Mouse (Mus musculus) limb, embryonic 14.5 days (tissue): Measurements from ENCODE around the gene 1810013L24Rik. TPM values are rescaled to one million over a fixed set of nuclear protein-coding genes. Genes with fewer than 3 reads are reported as not detected.
"Not testable (repeated sequence)": the region's sequence is repeated elsewhere in the genome, so short reads cannot be mapped to it uniquely, and the experiment has no call there.

Experiments
- ATAC-seq: fragments of 200-750 bp; cut with Nextera tagmentation; 2 replicates; pipeline ENCODE4 v1.8.0; 2017; ENCODE audit warnings: low read depth, moderate number of reproducible peaks, moderate TSS enrichment; ENCODE audit not compliant: low FRiP score
- DNase-seq: peaks from one replicate; pipeline ENCODE4 v3.0.0-alpha.2; 2015; ENCODE audit warnings: low spot score
- H3K27ac ChIP-seq: fragments of 300-500 bp; sonication (generic); replicated peaks from 2 replicates; pipeline ENCODE4 v1.5.1; 2014; ENCODE audit warnings: low read depth, mild to moderate bottlenecking, low read length, moderate library complexity, mixed read lengths
- H3K27me3 ChIP-seq: fragments of 300-500 bp; sonication (generic); 2 replicates; pipeline ENCODE4 v1.6.1; 2014; ENCODE audit warnings: low read length, mixed read lengths; ENCODE audit not compliant: control insufficient read depth, insufficient read depth
- H3K36me3 ChIP-seq: fragments of 300-500 bp; sonication (generic); 2 replicates; pipeline ENCODE4 v1.6.1; 2014; ENCODE audit warnings: mild to moderate bottlenecking, low read length, moderate library complexity, mixed read lengths; ENCODE audit not compliant: control insufficient read depth, insufficient read depth
- H3K4me1 ChIP-seq: fragments of 300-500 bp; sonication (generic); 2 replicates; pipeline ENCODE4 v1.6.1; 2014; ENCODE audit warnings: antibody characterized with exemption, low read length, mixed read lengths; ENCODE audit not compliant: control insufficient read depth, insufficient read depth
- H3K4me2 ChIP-seq: fragments of 300-500 bp; sonication (generic); replicated peaks from 2 replicates; pipeline ENCODE4 v1.6.1; 2014; ENCODE audit warnings: low read depth, mild to moderate bottlenecking, low read length, moderate library complexity; ENCODE audit not compliant: severe bottlenecking
- H3K4me3 ChIP-seq: fragments of 300-500 bp; sonication (generic); replicated peaks from 2 replicates; pipeline ENCODE4 v1.5.1; 2014; ENCODE audit warnings: low read length
- H3K9ac ChIP-seq: fragments of 300-500 bp; sonication (generic); 2 replicates; pipeline ENCODE4 v1.6.1; 2014; ENCODE audit warnings: mild to moderate bottlenecking, low read depth, low read length, moderate library complexity; ENCODE audit not compliant: severe bottlenecking
- H3K9me3 ChIP-seq: fragments of 300-500 bp; sonication (generic); 2 replicates; pipeline ENCODE4 v1.6.1; 2016; ENCODE audit warnings: low read length; ENCODE audit not compliant: control insufficient read depth
- POLR2A ChIP-seq: fragments of 200-500 bp; IDR thresholded peaks from 2 replicates; pipeline ENCODE4 v1.8.0; 2012; ENCODE audit warnings: inconsistent platforms, mild to moderate bottlenecking, moderate library complexity, borderline replicate concordance; ENCODE audit not compliant: insufficient read depth, insufficient read length; ENCODE audit errors: extremely low read depth
- WGBS: fragments of 180-500 bp; shearing (Covaris S2); extraction: QIAGEN DNeasy Blood & Tissue Kit; methylation state at CpG from one replicate; pipeline ENCODE4 v1.1.7; 2014; 5-methylcytosine and 5-hydroxymethylcytosine counted together
- polyA plus RNA-seq, 2 experiments: library from polyadenylated mRNA; depleted of rRNA in 1 of 2; stranded (reverse) in 1 of 2; unstranded in 1 of 2; fragments of >200 nt; fragmentation: Nextera tagmentation in 1 of 2; extraction: Ambion mirVana in 1 of 2; gene quantifications; 2 replicates each; pipeline versions ENCODE4 v1.2.1 to v1.2.3; 2012 to 2014

1810013L24Rik gene
- polyA plus RNA-seq, 2 experiments = 18.2 to 31.8 TPM

GRCm38 (mm10) chr16:8872019-8872418 lies 42.1 kb downstream of the 1810013L24Rik start:
- H3K9ac ChIP-seq = no peak overlapping the region
- TF ChIP-seq POLR2A = no peak
- H3K27ac ChIP-seq = no peak overlapping the region
- ATAC-seq (no peak), DNase-seq (no peak)
- H3K9me3 ChIP-seq = no peaks in the 10 kb centered on the region
- no peak overlapping the region for H3K4me2 ChIP-seq
- WGBS = 40% methylated on average over 5 of the region's 5 CpGs
- no peaks in the 10 kb centered on the region for H3K27me3 ChIP-seq
- H3K4me3 ChIP-seq = no peak overlapping the region
- H3K4me1 ChIP-seq = no peaks in the 10 kb centered on the region
- H3K36me3 ChIP-seq = no peaks in the 10 kb centered on the region

- DNase-seq = no peak
- Histone ChIP-seq H3K27me3 (no peaks in the 10 kb centered on the region), H3K4me1 (no peaks in the 10 kb centered on the region), H3K9me3 (no peaks in the 10 kb centered on the region), H3K9ac (no peak overlapping the region), H3K27ac (no peak overlapping the region), H3K4me3 (no peak overlapping the region), H3K4me2 (no peak overlapping the region), H3K36me3 (no peaks in the 10 kb centered on the region)
- TF ChIP-seq POLR2A = no peak
- no peak for ATAC-seq
- 72% methylated on average over 3 of the region's 3 CpGs for WGBS
These were observed 42.6 kb downstream of the 1810013L24Rik start for GRCm38 (mm10) chr16:8872486-8872885.

GRCm38 (mm10) chr16:8880076-8880475 lies 50.2 kb downstream of the 1810013L24Rik start:
- H3K4me3 ChIP-seq = no peak overlapping the region
- H3K9me3 ChIP-seq = no peaks in the 10 kb centered on the region
- H3K4me2 ChIP-seq = no peak overlapping the region
- no peak overlapping the region for H3K27ac ChIP-seq
- no peak for TF ChIP-seq POLR2A
- H3K27me3 ChIP-seq = no peaks in the 10 kb centered on the region
- no peaks in the 10 kb centered on the region for H3K36me3 ChIP-seq
- no peak for DNase-seq
- no peaks in the 10 kb centered on the region for H3K4me1 ChIP-seq
- no peak overlapping the region for H3K9ac ChIP-seq
- no peak for ATAC-seq
- 70% methylated on average over 5 of the region's 5 CpGs for WGBS

GRCm38 (mm10) chr16:8883674-8884241 lies 53.9 kb downstream of the 1810013L24Rik start:
- Histone ChIP-seq H3K36me3 (no peaks in the 10 kb centered on the region), H3K9ac (no peak overlapping the region), H3K9me3 (no peaks in the 10 kb centered on the region), H3K4me2 (no peak overlapping the region), H3K27ac (no peak overlapping the region), H3K27me3 (no peaks in the 10 kb centered on the region), H3K4me3 (no peak overlapping the region), H3K4me1 (no peaks in the 10 kb centered on the region)
- TF ChIP-seq POLR2A = no peak
- DNase-seq (peak; percentile 75), ATAC-seq (no peak)
- WGBS = 46% methylated on average over 11 of the region's 11 CpGs

GRCm38 (mm10) chr16:8894214-8894613 lies 64.3 kb downstream of the 1810013L24Rik start:
- H3K4me3 ChIP-seq, H3K36me3 ChIP-seq, H3K4me1 ChIP-seq, H3K9ac ChIP-seq, H3K9me3 ChIP-seq, ATAC-seq, H3K4me2 ChIP-seq, H3K27me3 ChIP-seq, DNase-seq, H3K27ac ChIP-seq: not testable (repeated sequence)
- 56% methylated on average over 4 of the region's 4 CpGs for WGBS

- Histone ChIP-seq H3K27me3 (no peaks in the 10 kb centered on the region), H3K4me2 (no peak overlapping the region), H3K4me3 (no peak overlapping the region), H3K27ac (no peak overlapping the region), H3K36me3 (no peaks in the 10 kb centered on the region), H3K9me3 (no peaks in the 10 kb centered on the region), H3K4me1 (no peaks in the 10 kb centered on the region), H3K9ac (no peak overlapping the region)
- DNase-seq (no peak), ATAC-seq (no peak)
- 89% methylated on average over 4 of the region's 4 CpGs for WGBS
- no peak for TF ChIP-seq POLR2A
These were observed 65.4 kb downstream of the 1810013L24Rik start for GRCm38 (mm10) chr16:8895301-8895700.

- not testable (repeated sequence) for H3K9me3 ChIP-seq, H3K9ac ChIP-seq, H3K27ac ChIP-seq, ATAC-seq, H3K4me1 ChIP-seq, H3K4me2 ChIP-seq, H3K36me3 ChIP-seq, H3K27me3 ChIP-seq, H3K4me3 ChIP-seq
- WGBS = 9% methylated on average over 2 of the region's 2 CpGs
- DNase-seq = peak; percentile 49
These were observed 76.2 kb downstream of the 1810013L24Rik start for GRCm38 (mm10) chr16:8906115-8906514.
